Mouse (Mus musculus) embryonic facial prominence, embryonic 14.5 days (tissue): ENCODE measurements around the gene Eif5a. TPM values are rescaled to one million over a fixed set of nuclear protein-coding genes. Genes with fewer than 3 reads are reported as not detected.
"Not testable (repeated sequence)": the region's sequence is repeated elsewhere in the genome, so short reads cannot be mapped to it uniquely, and the experiment has no call there.

Source experiments
- ATAC-seq: fragments of 200-750 bp; cut with Nextera tagmentation; 2 replicates; pipeline ENCODE4 v1.8.0; 2017; ENCODE audit warnings: low read depth, moderate number of reproducible peaks, moderate TSS enrichment
- DNase-seq: peaks from one replicate; pipeline ENCODE4 v3.0.0-alpha.2; 2015; ENCODE audit warnings: low spot score
- H3K27ac ChIP-seq: fragments of 300-500 bp; sonication (generic); replicated peaks from 2 replicates; pipeline ENCODE4 v1.5.1; 2014; ENCODE audit warnings: low read depth, mild to moderate bottlenecking, low read length, moderate library complexity
- H3K27me3 ChIP-seq: fragments of 300-500 bp; sonication (generic); replicated peaks from 2 replicates; pipeline ENCODE4 v1.6.1; 2014; ENCODE audit warnings: low read length; ENCODE audit not compliant: control insufficient read depth, insufficient read depth
- H3K36me3 ChIP-seq: fragments of 300-500 bp; sonication (generic); 2 replicates; pipeline ENCODE4 v1.6.1; 2014; ENCODE audit warnings: low read length, mixed read lengths; ENCODE audit not compliant: control insufficient read depth, insufficient read depth
- H3K4me1 ChIP-seq: fragments of 300-500 bp; sonication (generic); 2 replicates; pipeline ENCODE4 v1.6.1; 2014; ENCODE audit warnings: antibody characterized with exemption, low read length; ENCODE audit not compliant: control insufficient read depth, insufficient read depth
- H3K4me2 ChIP-seq: fragments of 300-500 bp; sonication (generic); 2 replicates; pipeline ENCODE4 v1.6.1; 2014; ENCODE audit warnings: low read depth, mild to moderate bottlenecking, low read length, moderate library complexity, mixed read lengths
- H3K4me3 ChIP-seq: fragments of 300-500 bp; sonication (generic); 2 replicates; pipeline ENCODE4 v1.5.1; 2014; ENCODE audit warnings: low read depth, mild to moderate bottlenecking, low read length
- H3K9ac ChIP-seq: fragments of 300-500 bp; sonication (generic); 2 replicates; pipeline ENCODE4 v1.6.1; 2014; ENCODE audit warnings: low read depth, mild to moderate bottlenecking, low read length, moderate library complexity, mixed read lengths
- H3K9me3 ChIP-seq: fragments of 300-500 bp; sonication (generic); 2 replicates; pipeline ENCODE4 v1.6.1; 2016; ENCODE audit warnings: low read length; ENCODE audit not compliant: control insufficient read depth
- WGBS: fragments of 180-500 bp; shearing (Covaris S2); extraction: QIAGEN DNeasy Blood & Tissue Kit; methylation state at CpG from one replicate; pipeline ENCODE4 v1.1.7; 2014; 5-methylcytosine and 5-hydroxymethylcytosine counted together
- polyA plus RNA-seq: library from polyadenylated mRNA; unstranded; fragments of >200 nt; fragmentation: Nextera tagmentation; extraction: Ambion mirVana; gene quantifications from 2 replicates; pipeline ENCODE4 v1.2.1, GENCODE M21; 2014

The Eif5a gene
- polyA plus RNA-seq, 1 experiment from 2014 or later: 1,503 TPM

- Histone ChIP-seq H3K9ac (peak overlapping the region; percentile 75), H3K27me3 (no peaks in the 10 kb centered on the region), H3K9me3 (no peaks in the 10 kb centered on the region), H3K4me2 (peak overlapping the region; percentile 70), H3K4me3 (peak overlapping the region; percentile 94), H3K36me3 (peaks cover 23% of the 10 kb centered on the region), H3K4me1 (peaks cover 13% of the 10 kb centered on the region), H3K27ac (peak overlapping the region; percentile 98)
- DNase-seq: no peak
- no peak; the same call in 1 of the 2 replicates for ATAC-seq
- WGBS: 3% methylated on average over 12 of the region's 12 CpGs
Observed at GRCm38 (mm10) chr11:69922012-69922756, 426 bp upstream of the Eif5a start.

DNA sequence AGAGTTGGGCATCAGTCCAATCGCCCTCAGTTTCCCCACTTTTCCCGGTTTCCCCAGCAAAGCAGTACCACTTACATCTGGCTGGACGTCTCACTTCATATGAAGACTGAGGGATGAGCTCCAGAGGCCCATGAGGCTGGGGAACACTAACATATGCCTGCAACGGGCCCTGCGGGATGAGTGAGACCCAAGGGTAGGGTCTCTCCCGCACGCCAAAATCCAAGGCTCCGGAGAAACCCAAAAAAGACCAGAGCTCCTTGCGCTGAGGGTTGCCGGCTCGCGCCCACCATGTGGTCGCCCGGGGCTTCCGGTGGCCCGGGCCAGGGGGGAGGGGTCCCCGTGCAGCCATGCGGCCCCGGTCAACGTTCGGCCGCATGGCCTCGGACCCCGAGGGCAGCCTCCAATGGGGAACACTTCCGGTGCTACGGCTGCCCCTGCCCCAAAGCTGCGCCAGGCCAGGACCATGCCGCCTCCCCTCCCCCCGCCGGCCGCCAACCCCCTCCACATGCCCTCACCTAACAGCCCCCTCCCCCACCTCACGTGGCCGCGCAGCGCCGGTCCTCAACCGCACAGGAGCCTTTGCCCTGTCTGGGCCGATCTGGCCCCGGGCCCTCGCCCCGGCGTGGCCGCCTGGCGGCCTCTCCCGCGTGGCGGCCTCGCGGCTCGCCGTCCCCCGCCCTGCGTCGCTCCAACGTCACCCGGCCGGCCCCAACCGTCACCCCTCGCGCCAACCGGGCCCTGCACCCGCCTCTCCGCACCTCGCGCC lies 1.3 kb downstream of the Eif5a start:
- H3K27ac ChIP-seq: peak overlapping the region; percentile 96
- H3K27me3 ChIP-seq: no peaks in the 10 kb centered on the region
- peak overlapping the region; percentile 99 for H3K9ac ChIP-seq
- ATAC-seq (peak; percentile 2; the same call in 1 of the 2 replicates), DNase-seq (no peak)
- 2% methylated on average over 13 of the region's 65 CpGs for WGBS
- peak overlapping the region; percentile 94 for H3K4me3 ChIP-seq
- no peaks in the 10 kb centered on the region for H3K9me3 ChIP-seq
- H3K36me3 ChIP-seq: peaks cover 40% of the 10 kb centered on the region
- peak overlapping the region; percentile 75 for H3K4me2 ChIP-seq
- peaks cover 13% of the 10 kb centered on the region for H3K4me1 ChIP-seq

DNA sequence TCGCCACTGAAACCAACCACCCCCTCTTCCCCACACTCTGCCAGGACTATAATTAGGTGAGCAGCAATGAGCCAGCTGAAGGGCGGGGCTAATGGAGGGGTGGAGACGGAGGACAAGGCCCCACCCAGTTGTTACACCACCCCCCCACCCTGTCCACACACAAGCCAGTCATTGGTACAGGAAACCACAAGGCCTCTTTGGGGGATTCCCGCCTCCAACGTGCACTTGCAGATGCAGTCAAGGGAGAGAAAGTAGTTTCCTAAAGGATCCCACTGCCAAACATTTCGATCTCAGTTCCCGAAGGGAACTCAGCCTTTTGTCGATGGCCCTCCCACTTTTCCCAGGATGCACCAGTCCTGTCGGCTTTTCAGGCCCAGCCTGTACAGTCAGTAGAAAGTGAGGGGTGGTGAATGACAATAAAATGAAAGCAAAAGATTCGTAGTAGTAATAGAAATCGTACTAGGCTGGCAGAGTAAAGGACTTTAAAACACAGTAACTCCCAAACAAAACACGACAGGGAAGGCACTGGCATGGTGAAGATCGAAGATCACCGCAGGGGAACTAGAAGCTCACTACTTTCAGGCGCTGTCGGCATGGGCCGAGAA lies 2.0 kb downstream of the Eif5a start:
- Histone ChIP-seq H3K27me3 (no peaks in the 10 kb centered on the region), H3K9ac (peak overlapping the region; percentile 99), H3K9me3 (no peaks in the 10 kb centered on the region), H3K4me1 (peaks cover 13% of the 10 kb centered on the region), H3K4me3 (peak overlapping the region; percentile 94), H3K4me2 (peak overlapping the region; percentile 75), H3K27ac (peak overlapping the region; percentile 96), H3K36me3 (peaks cover 47% of the 10 kb centered on the region)
- ATAC-seq (no peak; the same call in 1 of the 2 replicates), DNase-seq (peak; percentile 91)
- WGBS: under 1% methylated on average over 17 of the region's 17 CpGs

DNA sequence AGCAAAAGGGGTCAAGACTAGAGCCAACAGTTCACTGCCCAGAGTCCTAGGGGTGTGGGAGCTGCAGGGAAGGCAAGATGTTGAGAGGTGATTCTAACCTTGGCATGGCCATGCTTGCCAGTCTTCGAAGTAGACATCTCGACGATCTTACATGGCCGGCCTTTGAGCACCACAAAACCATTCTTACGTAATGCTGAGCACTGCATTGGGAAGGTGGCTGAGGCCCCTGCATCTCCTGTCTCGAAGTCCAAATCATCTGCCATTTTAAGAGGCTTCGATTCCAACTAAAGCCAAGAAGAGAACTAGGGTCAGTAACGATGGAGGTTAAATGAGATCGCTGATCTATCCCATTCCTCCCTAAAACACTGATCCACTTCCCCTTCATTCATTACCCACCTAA lies 2.7 kb downstream of the Eif5a start:
- no peaks in the 10 kb centered on the region for H3K9me3 ChIP-seq
- H3K9ac ChIP-seq: peak overlapping the region; percentile 99
- peak overlapping the region; percentile 75 for H3K4me2 ChIP-seq
- no peaks in the 10 kb centered on the region for H3K27me3 ChIP-seq
- H3K36me3 ChIP-seq: peaks cover 47% of the 10 kb centered on the region
- no peak for DNase-seq
- H3K4me3 ChIP-seq: peak overlapping the region; percentile 94
- WGBS: 76% methylated on average over 9 of the region's 9 CpGs
- ATAC-seq: no peak
- H3K27ac ChIP-seq: peak overlapping the region; percentile 96
- H3K4me1 ChIP-seq: peaks cover 13% of the 10 kb centered on the region

DNA sequence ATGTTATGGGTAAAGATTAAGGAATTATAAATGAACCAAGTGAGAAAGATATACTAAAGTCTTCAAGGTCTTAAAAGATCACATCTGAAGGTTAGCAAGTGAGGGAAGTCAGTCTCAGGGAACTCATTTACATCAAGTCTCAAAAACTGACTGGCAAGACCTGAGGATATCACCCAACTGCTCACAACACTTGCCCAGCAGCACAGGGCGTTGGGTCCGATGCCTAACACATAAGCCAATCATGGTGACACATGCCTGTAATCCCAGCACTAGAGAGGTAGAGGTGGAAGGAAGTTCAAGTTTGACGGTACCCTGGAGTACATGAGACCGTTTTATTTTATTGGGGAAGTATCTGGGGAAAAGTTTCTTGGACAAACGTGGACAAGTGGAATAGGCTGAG lies 3.6 kb downstream of the Eif5a start:
- Histone ChIP-seq H3K27ac (no peak overlapping the region), H3K36me3 (peaks cover 51% of the 10 kb centered on the region), H3K9me3 (no peaks in the 10 kb centered on the region), H3K4me1 (peaks cover 13% of the 10 kb centered on the region), H3K4me3 (no peak overlapping the region), H3K27me3 (no peaks in the 10 kb centered on the region), H3K4me2 (no peak overlapping the region), H3K9ac (no peak overlapping the region)
- DNase-seq: no peak
- no peak for ATAC-seq
- 83% methylated on average over 5 of the region's 5 CpGs for WGBS

DNA sequence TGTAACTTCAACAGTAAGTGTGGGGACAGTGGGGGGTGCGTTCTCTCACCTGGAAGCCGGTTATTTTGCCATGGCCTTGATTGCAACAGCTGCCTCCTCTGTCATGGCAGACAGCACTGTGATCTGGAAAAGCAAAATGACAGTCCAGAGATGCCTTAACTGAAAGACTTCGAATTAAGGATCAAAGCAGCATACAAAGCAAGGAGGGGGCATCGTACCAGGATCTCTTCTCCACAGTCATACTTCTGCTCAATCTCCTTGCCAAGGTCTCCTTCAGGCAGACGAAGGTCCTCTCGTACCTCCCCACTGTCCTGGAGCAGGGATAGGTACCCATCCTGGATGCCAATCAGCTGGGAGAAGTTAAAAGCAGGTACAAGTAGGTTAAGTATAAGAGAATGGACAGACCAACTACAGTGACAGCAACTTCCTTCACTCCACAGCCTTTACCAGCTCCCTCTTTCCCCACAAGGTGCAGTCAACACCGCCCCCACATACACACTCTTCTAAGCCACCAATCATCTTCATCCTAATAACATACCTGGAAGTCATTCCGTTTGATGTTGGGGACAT lies 4.3 kb downstream of the Eif5a start:
- no peak overlapping the region for H3K4me2 ChIP-seq
- no peak overlapping the region for H3K27ac ChIP-seq
- ATAC-seq (no peak), DNase-seq (no peak)
- no peak overlapping the region for H3K9ac ChIP-seq
- H3K36me3 ChIP-seq: peaks cover 57% of the 10 kb centered on the region
- H3K4me1 ChIP-seq: peaks cover 10% of the 10 kb centered on the region
- no peak overlapping the region for H3K4me3 ChIP-seq
- no peaks in the 10 kb centered on the region for H3K27me3 ChIP-seq
- WGBS: 84% methylated on average over 8 of the region's 8 CpGs
- H3K9me3 ChIP-seq: no peaks in the 10 kb centered on the region

- not testable (repeated sequence) for H3K4me1 ChIP-seq, H3K4me3 ChIP-seq, H3K27ac ChIP-seq, DNase-seq, ATAC-seq, H3K9ac ChIP-seq, H3K9me3 ChIP-seq, H3K4me2 ChIP-seq, H3K27me3 ChIP-seq
- WGBS: 55% methylated on average over 7 of the region's 7 CpGs
- H3K36me3 ChIP-seq: peaks cover 64% of the 10 kb centered on the region
Observed at GRCm38 (mm10) chr11:69916652-69917378, 4.9 kb downstream of the Eif5a start.
